Mouse (Mus musculus) right cerebral cortex, postnatal 10 days (tissue): ENCODE measurements around the gene Syt14.

Experiments
- DNase-seq, 2 experiments: peaks; one replicate each; pipeline ENCODE4 v3.0.0; 2021; ENCODE audit warnings: low spot score in 2 of 2

Gene Syt14

DNA sequence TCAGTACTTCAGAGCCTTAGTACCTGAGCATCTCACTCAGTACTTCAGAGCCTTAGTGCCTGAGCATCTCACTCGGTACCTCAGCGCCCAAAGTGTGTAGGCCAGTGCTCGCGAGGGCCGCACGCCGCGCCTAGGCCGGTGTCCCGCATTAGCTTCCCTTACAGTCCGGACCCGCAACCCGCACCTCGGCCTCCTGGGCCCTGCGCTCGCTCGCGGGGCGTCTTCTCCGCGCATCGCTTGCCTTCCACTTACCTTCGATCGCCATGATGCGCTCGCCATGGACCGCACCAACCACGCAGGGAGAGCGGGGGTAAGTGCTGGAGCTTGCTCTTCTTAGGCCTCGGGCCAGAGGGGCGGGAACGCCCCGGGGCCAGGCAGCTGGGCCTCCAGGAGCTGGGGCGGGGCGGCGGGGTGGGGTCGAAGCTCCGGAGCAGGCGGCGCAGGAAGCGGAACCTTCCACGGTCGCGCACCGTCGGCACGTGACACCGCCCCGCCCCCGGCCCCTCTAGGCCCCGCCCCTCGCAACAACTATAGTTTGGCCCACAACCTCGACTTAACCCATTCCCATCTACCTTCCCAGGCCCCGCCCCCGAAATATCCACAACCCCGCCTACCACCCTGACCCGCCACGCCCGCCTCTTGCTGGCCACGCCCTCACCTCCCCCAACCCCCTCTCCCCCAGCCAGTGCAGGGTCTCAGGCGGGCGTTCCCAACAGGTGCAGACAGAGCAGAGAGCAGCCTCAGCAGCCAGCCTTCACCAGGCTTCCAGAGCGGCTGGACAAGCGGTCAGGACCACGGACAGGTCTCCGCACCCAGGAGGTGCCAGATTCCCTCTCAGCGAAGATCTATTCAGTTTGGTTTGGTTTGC, at the start of gene Syt14:
Syt14 (minus strand) TSS at position 405 of the 868 bp plus-strand sequence.
- DNase-seq: peak; percentile 78 to 85

GRCm38 (mm10) chr1:193084016-193084415, 48.4 kb upstream of the Syt14 start:
- no peak for DNase-seq

DNA sequence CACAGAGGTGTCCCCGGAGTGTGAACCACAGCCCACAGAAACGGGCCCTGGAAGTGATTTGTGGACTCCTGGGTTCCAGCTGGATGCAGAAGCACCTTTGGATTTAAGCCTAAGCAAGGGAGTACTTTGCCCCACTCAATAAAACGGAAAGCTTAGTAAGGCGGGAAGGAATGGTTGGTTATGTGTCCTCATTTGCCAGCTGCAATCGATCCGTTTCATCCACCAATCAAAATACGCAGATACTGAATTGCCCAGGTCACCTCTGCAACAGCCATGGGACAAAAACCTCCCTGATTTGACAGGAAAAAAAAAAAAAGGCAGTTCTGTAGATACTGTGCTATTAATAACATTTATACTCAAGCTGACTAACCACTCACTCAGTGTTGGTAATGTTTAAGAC, 47.5 kb upstream of the Syt14 start:
- DNase-seq: no peak

GRCm38 (mm10) chr1:193082311-193082921, 46.8 kb upstream of the Syt14 start:
- DNase-seq: peak in 1 of 2 experiments; percentile 26

GRCm38 (mm10) chr1:193062618-193063017, 27.0 kb upstream of the Syt14 start:
- no peak for DNase-seq

DNA sequence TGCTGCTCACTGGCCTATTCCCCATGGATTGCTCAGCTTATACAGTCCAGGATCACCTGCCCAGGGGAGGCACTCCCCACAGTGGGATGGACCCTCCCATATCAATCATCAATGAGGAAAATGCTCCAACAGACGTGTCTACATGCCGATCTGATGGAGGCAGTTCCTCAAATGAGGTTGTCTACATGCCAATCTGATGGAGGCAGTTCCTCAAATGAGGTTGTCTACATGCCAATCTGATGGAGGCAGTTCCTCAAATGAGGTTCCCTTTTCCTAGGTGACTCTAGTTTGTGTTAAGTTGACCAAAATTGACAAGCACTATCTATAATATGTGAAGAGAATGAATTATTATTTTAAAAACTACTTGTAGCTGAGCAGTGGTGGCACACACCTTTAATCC, 24.6 kb upstream of the Syt14 start:
- no peak for DNase-seq

- DNase-seq: peak; percentile 44 to 66
Measured at GRCm38 (mm10) chr1:193059596-193059995, 24.0 kb upstream of the Syt14 start.

- DNase-seq: peak in 1 of 2 experiments; percentile 16
Measured at GRCm38 (mm10) chr1:193054401-193054800, 18.8 kb upstream of the Syt14 start.

GRCm38 (mm10) chr1:193053065-193053464, 17.5 kb upstream of the Syt14 start:
- DNase-seq: no peak

GRCm38 (mm10) chr1:193047616-193048015, 12.0 kb upstream of the Syt14 start:
- DNase-seq: peak; percentile 37 to 58

GRCm38 (mm10) chr1:193042760-193043295, 7.3 kb upstream of the Syt14 start:
- DNase-seq: no peak

GRCm38 (mm10) chr1:193034951-193035370, 614 bp downstream of the Syt14 start:
- peak in 1 of 2 experiments; percentile 35 for DNase-seq

DNA sequence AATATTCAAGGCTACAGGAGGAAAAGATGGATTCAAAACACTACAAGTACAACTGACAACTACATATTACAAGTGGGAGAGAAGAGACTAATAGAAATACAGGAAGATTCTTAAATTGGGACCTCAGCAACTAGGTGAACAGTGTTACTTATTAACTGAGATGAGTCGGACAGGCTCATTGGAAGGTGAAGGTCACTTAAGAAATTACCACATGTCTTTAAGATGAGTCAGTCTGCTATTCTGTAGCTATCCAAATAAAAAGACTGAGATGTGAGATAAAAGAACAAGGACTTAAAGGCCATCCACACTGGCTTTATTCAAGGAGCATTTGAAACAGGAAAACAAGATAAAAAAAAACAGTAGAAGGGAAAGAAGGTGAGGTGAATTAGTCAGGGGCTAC, 11.3 kb downstream of the Syt14 start:
- no peak for DNase-seq

DNA sequence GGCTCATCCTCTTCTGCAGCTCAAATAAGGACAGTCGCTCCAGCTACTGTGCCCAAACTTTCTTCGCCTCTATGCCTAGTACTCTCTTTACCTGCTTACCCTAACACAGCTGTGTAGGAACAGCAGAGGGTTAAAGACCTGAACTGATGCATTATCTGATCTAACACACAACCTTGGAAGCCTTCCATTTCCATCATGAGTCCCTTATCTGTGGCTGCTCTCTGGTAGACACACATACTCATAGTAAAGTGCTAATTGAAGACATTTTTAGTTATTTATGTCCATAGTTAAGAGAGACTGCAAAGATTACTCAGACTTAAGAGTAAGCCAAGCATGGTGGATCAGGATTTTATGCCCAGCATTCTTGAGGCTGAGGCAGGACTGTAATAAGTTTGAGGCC, 23.2 kb downstream of the Syt14 start:
- DNase-seq: no peak

DNA sequence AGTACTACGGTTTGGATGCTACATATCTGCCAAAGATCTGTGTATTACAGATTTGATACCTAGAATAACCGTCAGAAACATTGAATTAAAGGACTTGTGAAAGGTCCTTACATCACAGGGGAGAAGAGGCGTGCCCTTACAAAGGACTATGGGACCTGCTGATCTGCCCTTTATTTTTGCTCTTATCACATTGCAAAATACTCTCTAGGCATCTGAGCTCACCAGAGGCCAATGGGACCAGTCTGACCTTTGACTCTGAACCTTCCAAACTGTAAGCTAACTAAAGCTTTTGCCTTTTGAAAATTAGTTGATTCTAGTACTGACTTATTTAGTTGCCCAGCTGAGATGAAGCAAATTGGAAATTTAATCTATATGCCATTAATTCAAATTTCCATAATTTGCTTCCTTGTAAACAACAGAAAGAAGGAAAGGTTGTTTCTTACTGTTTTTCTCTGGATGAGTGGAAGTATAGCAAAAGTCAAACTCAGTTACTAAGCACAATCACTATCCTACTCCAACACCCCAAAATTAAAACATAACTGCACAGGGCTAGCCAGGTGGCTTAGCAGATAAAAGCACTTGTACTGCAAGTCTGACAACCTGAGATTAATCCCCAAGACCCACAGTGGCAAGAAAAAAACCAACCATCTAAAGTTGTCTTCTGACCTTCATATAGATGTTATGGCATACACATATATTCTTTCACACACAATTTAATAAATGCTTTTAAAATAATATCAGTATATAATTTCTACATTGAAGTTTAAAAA, 24.4 kb downstream of the Syt14 start:
- no peak for DNase-seq

- no peak for DNase-seq
Measured at GRCm38 (mm10) chr1:193004581-193004980, 31.0 kb downstream of the Syt14 start.

GRCm38 (mm10) chr1:193003953-193004352, 31.6 kb downstream of the Syt14 start:
- DNase-seq: peak; percentile 47 to 61

DNA sequence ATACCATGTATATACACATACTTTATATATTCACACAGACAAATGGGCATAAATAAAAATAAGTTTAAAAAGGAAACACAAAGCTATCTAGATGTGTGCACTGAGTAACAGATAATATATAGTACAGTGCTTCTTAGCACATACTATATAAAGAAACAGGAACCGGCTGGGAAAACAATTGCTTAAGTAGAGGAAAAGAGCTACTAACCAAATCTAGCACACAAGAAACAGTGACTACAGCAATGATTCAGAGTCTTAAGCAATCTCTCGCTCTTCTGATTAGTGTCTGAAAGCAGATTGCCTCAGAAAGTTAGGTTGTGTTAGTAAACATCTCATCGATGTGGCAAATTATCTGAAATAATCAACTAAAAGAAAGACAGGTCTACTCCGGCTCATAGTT, 33.3 kb downstream of the Syt14 start:
- DNase-seq: no peak

DNA sequence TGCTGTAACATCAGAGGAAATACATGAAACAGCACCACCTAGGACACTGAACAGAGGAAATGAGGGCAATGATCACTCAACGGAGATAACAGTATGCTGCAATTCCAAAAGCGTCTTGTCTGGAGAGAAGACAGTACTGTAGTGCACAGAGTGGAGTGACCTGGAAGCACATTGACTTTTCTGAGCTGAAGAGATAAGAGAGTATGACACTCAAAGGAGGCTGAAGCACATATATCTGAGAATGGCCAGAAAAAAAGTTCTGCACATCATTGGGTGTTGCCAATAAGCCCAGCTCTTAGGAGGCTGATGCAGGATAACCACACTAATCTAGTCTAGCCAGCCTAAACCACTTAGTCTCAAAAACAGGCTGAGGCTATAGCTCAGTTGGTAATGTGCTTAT, 34.0 kb downstream of the Syt14 start:
- no peak for DNase-seq

- DNase-seq: no peak
Measured at GRCm38 (mm10) chr1:193000908-193001307, 34.7 kb downstream of the Syt14 start.

GRCm38 (mm10) chr1:192994179-192994873, 41.2 kb downstream of the Syt14 start:
- no peak for DNase-seq
